In genomic region chr16:17643437-17643990, GRCm38 (mm10) we compare ENCODE assay signal across 11 mouse cellular contexts.
"Had no signal": no experiment of that assay in that cellular context is flagged by ENCODE, and none has a peak within 500 bp of the region (broad histone marks: within the 10 kb centered on the region; RNA-seq: fewer than 3 reads in every experiment).

No protein-coding gene starts in this region.

- DNase-seq: kidney, postnatal 14 days; liver, postnatal 0 days; right cerebral cortex, adult 18-20 months; right cerebral cortex, postnatal 25 days; thymus, postnatal 36 days had no signal

- H3K27ac ChIP-seq: kidney, embryonic 15.5 days; left cerebral cortex, adult 2 months; limb, embryonic 10.5 days; lung, embryonic 15.5 days; midbrain, embryonic 13.5 days had no signal

- H3K9ac ChIP-seq: kidney, embryonic 15.5 days; liver, postnatal 0 days; lung, embryonic 15.5 days; midbrain, embryonic 13.5 days had no signal

- H3K4me3 ChIP-seq: kidney, embryonic 15.5 days; left cerebral cortex, adult 2 months; limb, embryonic 10.5 days; lung, embryonic 15.5 days; midbrain, embryonic 13.5 days had no signal

- ATAC-seq: liver, postnatal 0 days; midbrain, embryonic 13.5 days had no signal

- H3K4me2 ChIP-seq: kidney, embryonic 15.5 days; liver, embryonic 11.5 days; lung, embryonic 15.5 days; midbrain, embryonic 13.5 days had no signal

- H3K27me3 ChIP-seq: kidney, embryonic 15.5 days; lung, embryonic 15.5 days; midbrain, embryonic 13.5 days had no signal

- H3K9me3 ChIP-seq: kidney, embryonic 15.5 days; limb, embryonic 10.5 days; lung, embryonic 15.5 days; midbrain, embryonic 13.5 days had no signal
